Mouse (Mus musculus): ENCODE measurements around the gene Sncb.
A peak's percentile ranks its signal among the peaks of the same experiment; 100 is the strongest.

Sncb gene

GRCm38 (mm10) chr13:54781086-54781485, 14.7 kb upstream of the Sncb start:
- DNase-seq = no peak

GRCm38 (mm10) chr13:54780592-54780991, 14.2 kb upstream of the Sncb start:
- DNase-seq = peak; percentile 88 to 91

DNA sequence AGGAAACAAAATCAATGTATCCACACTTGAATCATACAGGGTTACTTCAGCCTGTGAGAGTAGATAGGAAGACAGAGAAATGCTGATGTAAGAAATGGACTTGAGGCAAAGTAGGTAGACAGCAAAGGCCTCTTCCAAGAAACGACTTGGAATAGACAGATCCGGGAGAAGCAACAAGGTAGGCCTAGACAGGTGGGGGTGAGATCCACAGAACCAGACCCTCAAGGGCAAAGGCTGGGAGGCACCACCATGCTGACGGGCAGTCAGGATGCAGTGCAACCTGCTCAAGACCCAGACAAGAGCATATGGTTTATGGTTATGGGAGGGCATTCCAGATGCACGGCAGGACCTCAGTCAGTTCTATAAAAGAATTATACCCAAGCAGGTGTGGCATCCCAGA, 617 bp upstream of the Sncb start:
- DNase-seq = peak in 1 of 2 experiments; percentile 7

DNA sequence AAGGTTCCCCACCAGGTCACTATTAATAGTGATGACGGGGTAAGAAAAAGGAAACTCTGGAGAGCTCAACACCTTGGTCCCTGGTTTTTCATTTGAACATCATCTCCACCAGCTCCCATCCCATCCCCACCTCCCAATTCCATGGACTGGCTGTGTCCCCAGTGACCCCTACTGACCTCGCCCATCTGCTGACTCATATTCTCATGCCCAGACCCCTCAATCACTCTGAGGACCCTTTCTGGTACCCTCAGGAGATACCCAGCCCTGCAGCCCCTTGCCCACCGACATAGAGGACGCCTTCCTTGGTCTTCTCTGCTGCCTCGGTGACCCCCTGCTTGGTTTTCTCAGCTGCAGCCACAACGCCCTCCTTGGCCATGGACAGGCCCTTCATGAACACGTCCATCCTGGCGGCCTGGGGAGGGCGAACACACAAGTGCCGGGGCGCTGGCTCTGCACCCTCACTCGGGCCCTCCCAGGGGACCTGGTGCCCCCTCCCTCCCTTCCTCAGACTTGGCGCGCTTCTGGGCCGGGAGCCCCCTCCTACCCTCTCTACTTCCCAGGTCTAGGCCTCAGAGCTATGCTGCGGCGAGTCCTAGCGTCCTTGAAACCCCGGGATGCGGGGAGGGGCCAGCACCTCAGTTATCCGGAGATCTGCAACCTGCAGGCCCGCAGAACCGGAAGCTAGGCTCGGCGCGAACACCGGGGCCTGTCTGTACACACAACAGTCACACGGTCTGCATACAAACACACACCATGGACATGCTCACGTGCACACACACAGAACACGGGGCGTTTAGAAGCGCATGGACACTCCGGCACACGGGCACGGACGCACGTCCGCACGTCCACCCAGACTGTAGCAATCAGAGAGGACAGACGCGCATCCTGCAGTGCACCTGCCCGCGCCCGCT, 859 bp downstream of the Sncb start:
- DNase-seq = peak; percentile 55 to 61

GRCm38 (mm10) chr13:54760906-54761305, 5.5 kb downstream of the Sncb start:
- peak in 1 of 2 experiments; percentile 27 for DNase-seq

DNA sequence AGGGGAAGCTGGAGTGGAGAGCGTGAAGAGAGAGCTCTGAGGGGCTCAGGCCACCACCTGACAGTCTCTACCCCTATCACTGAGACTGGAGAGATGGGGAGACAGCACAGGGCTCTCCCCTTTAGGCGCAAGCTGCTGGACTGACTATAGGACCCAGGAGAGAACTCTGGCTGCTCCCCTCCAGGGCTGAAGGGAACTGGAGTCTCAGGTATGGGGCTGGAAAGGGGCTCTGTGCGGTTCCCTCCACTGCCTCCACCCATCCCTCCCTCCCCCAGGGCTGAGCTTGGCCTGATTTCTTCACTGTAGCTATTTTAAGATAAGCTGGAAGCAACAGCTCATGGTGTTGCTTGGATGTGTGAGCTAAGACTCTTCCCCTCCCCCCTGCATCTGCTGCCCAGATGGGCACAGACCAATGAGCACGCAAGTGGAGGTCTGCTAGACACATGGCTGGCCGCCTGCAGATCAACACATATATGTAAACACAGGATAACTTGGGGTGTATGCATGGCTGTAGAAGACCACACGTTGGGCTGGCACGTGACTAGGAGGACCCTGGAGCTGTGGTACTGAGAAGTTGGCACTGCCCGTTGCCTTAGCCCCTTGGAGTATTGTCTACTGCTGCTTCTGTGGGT, 6.1 kb downstream of the Sncb start:
- peak; percentile 79 to 84 for DNase-seq

DNA sequence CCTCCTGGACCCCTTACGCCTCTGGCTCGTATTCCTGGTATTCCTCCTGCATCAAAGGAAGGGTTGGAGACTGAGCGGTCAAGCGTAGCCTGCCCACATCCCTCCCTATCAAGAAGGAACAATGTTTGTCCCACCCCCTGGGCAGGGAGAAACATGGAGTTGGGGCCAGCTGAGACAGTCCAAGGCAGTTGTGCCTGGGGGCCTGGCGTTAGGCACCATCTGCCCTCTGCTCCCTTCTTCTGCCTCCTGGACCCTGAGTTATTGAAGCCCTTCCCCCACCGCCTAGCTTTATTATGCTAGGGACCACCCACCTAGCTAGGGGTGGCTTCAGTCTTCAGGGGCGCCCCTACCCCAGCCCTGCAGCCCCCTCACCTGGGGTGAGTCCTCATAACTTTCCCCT, 6.9 kb downstream of the Sncb start:
- peak; percentile 59 to 60 for DNase-seq

DNA sequence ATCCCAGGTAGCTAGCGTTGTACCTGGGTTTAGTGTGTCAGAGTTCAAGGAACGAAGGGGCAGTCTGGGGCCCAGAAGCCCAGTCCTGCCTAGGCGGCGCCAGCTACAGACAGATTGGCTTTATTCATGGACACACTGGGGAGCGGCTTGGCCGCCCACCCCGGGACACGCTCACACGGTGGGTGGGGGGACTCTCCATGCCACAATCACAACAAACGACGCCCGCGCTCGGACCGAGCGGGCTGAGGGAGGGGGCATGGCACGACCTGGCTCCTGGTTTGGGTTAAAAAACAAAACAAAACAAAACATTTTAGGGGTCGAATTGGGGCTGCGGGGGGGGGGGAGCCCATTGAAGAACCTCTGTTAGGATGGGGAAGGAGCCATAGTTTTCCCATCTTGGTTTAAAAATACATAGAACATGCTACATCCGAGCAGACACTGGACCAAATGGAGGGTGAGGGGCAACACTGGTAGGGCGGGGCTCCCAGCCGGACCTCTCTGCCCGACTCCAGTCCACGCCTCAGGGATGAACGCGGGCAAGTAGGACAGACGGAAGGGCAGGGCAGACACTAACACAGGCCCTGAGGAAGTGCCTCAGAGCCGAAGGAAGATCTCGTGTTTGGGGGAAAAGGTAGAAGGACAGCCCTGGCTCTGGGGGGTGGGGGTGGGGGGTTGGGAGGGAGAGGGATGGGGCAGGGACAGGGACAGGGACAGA, 7.5 kb downstream of the Sncb start:
- DNase-seq = peak; percentile 55 to 65

- peak; percentile 97 to 98 for DNase-seq
Measured at GRCm38 (mm10) chr13:54758045-54758755, 8.2 kb downstream of the Sncb start.

GRCm38 (mm10) chr13:54757093-54757830, 9.1 kb downstream of the Sncb start:
- DNase-seq = peak; percentile 95 to 97

DNA sequence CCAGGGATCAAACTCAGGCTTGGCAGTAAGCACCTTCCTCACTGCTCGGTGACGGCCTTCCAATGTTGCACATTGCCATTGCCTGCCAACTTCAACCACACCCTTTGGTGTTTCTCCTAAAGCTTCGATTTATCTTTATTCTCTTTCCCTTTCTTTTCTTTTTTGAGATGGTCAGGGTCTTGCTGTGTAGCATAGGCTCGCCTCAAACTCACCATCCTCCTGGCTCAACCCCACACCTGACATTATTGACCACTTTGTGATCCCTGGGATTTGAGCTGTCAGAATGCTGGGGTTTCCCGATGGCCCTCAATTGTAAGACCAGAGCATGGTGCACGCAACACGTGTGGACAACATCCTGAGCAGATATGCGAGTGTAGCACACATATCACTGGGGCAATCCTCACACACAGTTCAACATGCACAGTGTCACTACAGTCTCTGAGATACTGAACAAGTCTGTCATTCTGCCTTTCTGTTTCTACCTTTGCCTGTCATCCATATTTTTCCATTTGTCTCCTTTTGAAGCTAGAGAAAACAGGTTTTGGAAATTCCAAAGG, 10.2 kb downstream of the Sncb start:
- no peak for DNase-seq

DNA sequence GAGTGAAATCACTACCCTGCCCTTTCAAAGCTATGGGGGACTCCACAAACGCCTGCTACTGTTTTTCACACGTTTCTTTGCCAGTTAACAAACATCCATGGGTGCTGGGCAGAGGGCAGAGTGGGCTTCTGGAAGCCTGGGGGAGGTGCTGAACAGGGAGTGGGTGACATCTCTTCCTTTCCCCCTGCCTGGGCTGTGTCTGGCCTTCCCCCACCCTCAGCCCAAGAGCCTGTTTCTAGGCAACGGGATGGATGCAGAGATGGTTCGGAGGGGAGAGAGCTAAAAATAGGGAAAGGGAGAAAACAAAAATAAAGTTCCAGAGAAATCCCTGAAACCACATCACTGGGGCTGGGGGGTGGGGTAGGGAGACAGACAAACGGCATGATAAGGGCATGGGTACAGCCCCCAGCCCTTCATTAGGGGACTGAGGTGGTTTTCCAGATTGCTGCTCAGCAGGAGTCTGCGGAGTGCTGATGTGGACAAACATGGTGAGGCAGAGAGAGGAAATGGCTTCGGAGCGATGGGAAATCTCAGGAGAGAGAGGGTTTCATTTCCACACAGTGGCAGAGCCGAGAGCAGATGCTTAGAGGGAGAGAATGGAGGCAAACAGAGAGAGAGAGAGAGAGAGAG, 11.1 kb downstream of the Sncb start:
- DNase-seq = peak; percentile 74 to 75

- DNase-seq = peak; percentile 69 to 73
Measured at GRCm38 (mm10) chr13:54754169-54755080, 12.0 kb downstream of the Sncb start.

GRCm38 (mm10) chr13:54753733-54754132, 12.7 kb downstream of the Sncb start:
- DNase-seq = no peak

DNA sequence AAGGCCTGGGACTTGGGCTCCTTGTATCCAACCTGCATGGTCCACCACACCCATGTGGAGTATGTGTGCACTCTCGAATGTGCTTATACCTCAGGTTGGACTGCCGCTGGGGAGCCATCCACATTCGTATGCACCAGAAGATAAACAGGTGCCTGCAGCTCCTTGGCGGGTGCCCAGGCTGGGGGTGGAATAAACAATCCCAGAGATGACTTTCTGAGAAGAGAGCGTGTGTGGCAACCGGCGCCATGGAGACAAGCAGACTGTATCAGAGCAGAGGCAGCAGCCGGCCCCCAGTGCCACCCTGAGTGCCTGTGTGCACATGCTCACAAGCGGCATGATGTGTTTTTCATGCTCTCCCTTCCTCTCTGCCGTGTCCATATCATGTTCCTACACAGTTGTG, 13.7 kb downstream of the Sncb start:
- peak; percentile 75 to 80 for DNase-seq

- no peak for DNase-seq
Measured at GRCm38 (mm10) chr13:54750699-54751098, 15.7 kb downstream of the Sncb start.

DNA sequence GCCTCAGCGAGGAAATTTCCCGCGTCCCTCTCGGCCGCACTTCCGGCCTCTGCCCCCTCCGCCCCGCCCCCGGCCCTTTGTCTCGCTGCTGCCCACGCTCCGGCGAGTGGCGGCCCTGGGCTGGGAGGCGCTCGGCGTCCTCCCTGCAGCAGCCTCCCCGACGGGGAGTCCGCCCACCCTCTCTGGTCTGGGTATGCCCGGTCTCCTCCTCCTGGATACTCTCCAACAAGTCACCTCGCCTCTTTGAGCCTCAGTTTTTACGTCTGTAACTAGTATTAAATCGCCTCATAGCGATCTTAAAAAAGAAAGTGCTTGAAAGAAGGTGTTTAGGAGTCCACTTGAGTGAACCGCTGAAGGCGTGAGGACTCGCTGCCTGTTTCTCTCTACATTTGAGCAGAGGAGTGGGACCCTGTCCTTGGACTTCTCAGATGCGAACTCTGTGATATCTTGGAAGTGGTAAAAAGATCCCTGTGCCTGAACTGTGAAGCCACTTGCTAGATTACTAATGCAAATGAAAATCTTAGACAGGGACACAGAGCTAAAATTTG, 16.5 kb downstream of the Sncb start, which contains the start of gene Gprin1:
TSS of gene Gprin1 (minus strand) at position 11 of the 548 bp plus-strand sequence.
- peak; percentile 85 to 88 for DNase-seq

DNA sequence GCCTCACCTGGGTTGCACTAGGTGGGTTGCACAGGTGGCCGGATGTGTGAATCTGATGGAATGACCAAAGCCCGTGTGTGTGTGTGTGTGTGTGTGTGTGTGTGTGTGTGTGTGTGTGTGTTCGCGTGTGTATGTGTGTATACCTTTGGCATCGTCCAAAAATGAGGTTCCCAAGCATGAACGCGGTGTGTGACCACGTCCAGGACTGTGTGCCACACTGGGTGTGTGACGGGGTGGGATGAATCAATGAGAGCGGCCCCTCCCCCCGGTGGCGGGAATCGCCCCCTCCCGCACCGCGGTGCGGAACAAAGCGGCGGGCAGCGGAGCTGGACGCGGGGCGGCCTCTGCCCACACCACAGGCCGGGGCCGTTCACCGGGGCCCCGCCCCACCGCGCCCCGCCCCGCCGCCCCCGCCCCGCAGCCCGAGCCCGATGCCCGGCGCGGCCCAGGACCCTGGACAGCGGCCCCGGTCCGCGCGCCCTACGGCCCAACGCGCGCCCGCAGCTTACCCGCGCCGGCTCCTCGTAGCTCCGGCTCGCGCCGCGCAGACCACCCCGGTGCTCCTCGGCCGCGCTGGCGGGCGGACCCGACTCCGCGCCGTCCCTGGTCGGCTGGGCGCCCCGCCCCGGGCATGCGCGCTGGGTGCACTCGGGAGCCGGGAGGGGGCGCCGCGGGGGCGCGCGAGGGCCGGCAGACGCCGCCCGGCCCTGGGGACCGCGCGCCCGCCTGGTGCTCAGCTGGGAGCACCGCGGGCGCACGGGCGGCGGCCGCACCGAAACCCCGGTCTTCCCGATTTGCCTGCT, 17.1 kb downstream of the Sncb start:
- peak; percentile 87 to 92 for DNase-seq

DNA sequence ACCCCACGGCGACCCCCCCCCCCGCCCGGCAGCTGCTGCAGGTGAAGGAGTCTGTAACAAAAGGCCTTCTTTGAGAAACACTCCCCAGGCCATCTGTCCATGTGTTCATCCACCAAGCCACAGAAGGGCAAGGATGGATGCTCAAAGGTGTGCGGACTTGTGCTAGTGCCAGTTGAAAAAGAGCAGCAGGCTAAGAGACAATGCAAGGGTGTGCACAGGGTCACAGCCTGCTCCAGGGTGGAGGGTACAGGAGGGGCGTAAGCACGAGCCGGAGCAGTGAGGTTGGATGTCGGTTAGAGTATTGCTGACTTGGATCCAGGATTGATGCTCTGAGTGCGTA, 17.7 kb downstream of the Sncb start:
- DNase-seq = no peak
